Mouse (Mus musculus): ENCODE measurements around the gene Mdm4. TPM values are rescaled to one million over a fixed set of nuclear protein-coding genes. Genes with fewer than 3 reads are reported as not detected.

The Mdm4 gene
- polyA plus RNA-seq, 1 experiment from 2014 or later = 50.1 TPM

Small RNAs within 50 kb of the gene (microRNA-seq; reads per million reads assigned to microRNA genes)
- not detected for gene Gm44300

Other genes with a start within 250 kb of the Mdm4 start
- gene Lrrn2, start 150.3 kb downstream of the Mdm4 start, polyA plus RNA-seq (2016; fragmentation: Nextera tagmentation; extraction: Ambion mirVana) = 19.6 and 24.4 TPM in 2 replicates
- 21.3 and 21.7 TPM in 2 replicates for gene Pik3c2b, start 15.1 kb upstream of the Mdm4 start, polyA plus RNA-seq (2016; fragmentation: Nextera tagmentation; extraction: Ambion mirVana)
- 52.7 and 57.9 TPM in 2 replicates for gene Ppp1r15b, start 100.6 kb upstream of the Mdm4 start, polyA plus RNA-seq (2016; fragmentation: Nextera tagmentation; extraction: Ambion mirVana)
- 27.7 and 36.1 TPM in 2 replicates for gene Plekha6, start 133.6 kb upstream of the Mdm4 start, polyA plus RNA-seq (2016; fragmentation: Nextera tagmentation; extraction: Ambion mirVana)